ENCODE assay signal across 10 mouse cellular contexts in genomic region chr3:88527565-88527964, GRCm38 (mm10). TPM values are rescaled to one million over a fixed set of nuclear protein-coding genes. Genes with fewer than 3 reads are reported as not detected.
A peak's percentile ranks its signal among the peaks of the same experiment; 100 is the strongest.
DNase-seq lines count a peak whose midpoint lies in the region; ATAC-seq and TF ChIP-seq lines count a peak whose summit lies in the region.
"Had no signal": no experiment of that assay in that cellular context is flagged by ENCODE, and none has a peak within 500 bp of the region (broad histone marks: within the 10 kb centered on the region; RNA-seq: fewer than 3 reads in every experiment).

No protein-coding gene starts in this region.

- H3K9me3 ChIP-seq in E14TG2a.4 (ENCODE audit: low read length), result no peaks in the 10 kb centered on the region
- no peaks in the 10 kb centered on the region for H3K9me3 ChIP-seq in forebrain, embryonic 15.5 days
- H3K9me3 ChIP-seq in liver, embryonic 13.5 days (replicated peaks), result no peaks in the 10 kb centered on the region

- peak overlapping the region; percentile 62 for H3K4me3 ChIP-seq in E14TG2a.4 (replicated peaks; ENCODE audit: low read length)
- peak overlapping the region; percentile 18 for H3K4me3 ChIP-seq in forebrain, embryonic 15.5 days
- H3K4me3 ChIP-seq in liver, embryonic 13.5 days (replicated peaks), result no peak overlapping the region
- H3K4me3 ChIP-seq: erythroblast, embryonic 14.5 days had no signal

- no peak for TF ChIP-seq CTCF in E14TG2a.4 (conservative IDR thresholded peaks at IDR 0.05; ENCODE audit: low read length)

- DNase-seq in heart, adult 11 months, result peak; percentile 93
- no peak for DNase-seq in heart, postnatal 36 days
- no peak for DNase-seq in liver, embryonic 13.5 days
- DNase-seq in left cerebral cortex, adult 9 months (ENCODE audit: low spot score in 2 of 2), result no peak
- DNase-seq in kidney, postnatal 4 days, result no peak

- no peaks in the 10 kb centered on the region for H3K27me3 ChIP-seq in E14TG2a.4 (ENCODE audit: insufficient read depth, low read length)
- H3K27me3 ChIP-seq in forebrain, embryonic 15.5 days, result no peaks in the 10 kb centered on the region
- peaks cover 3% of the 10 kb centered on the region for H3K27me3 ChIP-seq in liver, embryonic 13.5 days

- peak overlapping the region; percentile 40 for H3K9ac ChIP-seq in forebrain, embryonic 15.5 days (replicated peaks)
- H3K9ac ChIP-seq in liver, embryonic 13.5 days, result peak overlapping the region; percentile 12; the same call in 1 of the 2 replicates

- peak overlapping the region; percentile 67 for H3K27ac ChIP-seq in forebrain, embryonic 15.5 days (replicated peaks)
- peak overlapping the region; percentile 6; the same call in 1 of the 2 replicates for H3K27ac ChIP-seq in liver, embryonic 13.5 days

- WGBS in forebrain, embryonic 15.5 days, result 39% methylated on average over 8 of the region's 8 CpGs
- 35% methylated on average over 8 of the region's 8 CpGs for WGBS in liver, embryonic 13.5 days (ENCODE audit: insufficient replicate concordance)

- H3K4me2 ChIP-seq in forebrain, embryonic 15.5 days (replicated peaks), result peak overlapping the region; percentile 38
- H3K4me2 ChIP-seq in liver, embryonic 13.5 days, result no peak overlapping the region

- H3K4me1 ChIP-seq in E14TG2a.4 (replicated peaks; ENCODE audit: low read depth, low read length), result peaks cover 72% of the 10 kb centered on the region
- peaks cover 59% of the 10 kb centered on the region for H3K4me1 ChIP-seq in forebrain, embryonic 15.5 days
- peaks cover 56% of the 10 kb centered on the region for H3K4me1 ChIP-seq in liver, embryonic 13.5 days (replicated peaks)

- intact Hi-C loops in heart, postnatal 36 days (cut with DNase I), result loop anchor here (2.0 kb wide), 1 partner anchor 121 kb away; no protein-coding TSS in a partner anchor

- H3K36me3 ChIP-seq in E14TG2a.4 (ENCODE audit: insufficient read depth, low read length), result peaks cover 70% of the 10 kb centered on the region
- H3K36me3 ChIP-seq in forebrain, embryonic 15.5 days, result peaks cover 15% of the 10 kb centered on the region
- H3K36me3 ChIP-seq in liver, embryonic 13.5 days, result no peaks in the 10 kb centered on the region

- ATAC-seq in forebrain, embryonic 15.5 days (replicated peaks), result no peak
- no peak for ATAC-seq in liver, embryonic 13.5 days (ENCODE audit: low read depth)
- no peak for ATAC-seq in granulocyte monocyte progenitor cell, adult 5-6 weeks (replicated peaks; ENCODE audit: poor library complexity, severe bottlenecking)

RNA-seq across cellular contexts. Expression of gene Mex3a, which starts 4.6 kb away (rescaled TPM):
- total RNA-seq in heart, postnatal 36 days (2021), result under 1 TPM; 0.22 to 0.58 TPM
- polyA plus RNA-seq in forebrain, embryonic 15.5 days (2015; fragmentation: Nextera tagmentation; extraction: Ambion mirVana), result 50.6 and 55.6 TPM in 2 replicates
- 1.2 and 1.5 TPM in 2 replicates for polyA plus RNA-seq in liver, embryonic 13.5 days (2015; fragmentation: Nextera tagmentation; extraction: Ambion mirVana)
- 3.8 and 5.1 TPM in 2 replicates for total RNA-seq in granulocyte monocyte progenitor cell, adult 5-6 weeks (2014; fragmentation: Nextera tagmentation)
- total RNA-seq in granulocyte monocyte progenitor cell, adult 5-6 weeks (2017), result 1.7 and 2.5 TPM in 2 replicates

RNA-seq across cellular contexts. Expression of gene Lmna, which starts 17.8 kb away (rescaled TPM):
- 100 to 1,000 TPM; 121 to 130 TPM for total RNA-seq in heart, postnatal 36 days (2021)
- polyA plus RNA-seq in forebrain, embryonic 15.5 days (2015; fragmentation: Nextera tagmentation; extraction: Ambion mirVana), result 23.4 and 27.5 TPM in 2 replicates
- polyA plus RNA-seq in liver, embryonic 13.5 days (2015; fragmentation: Nextera tagmentation; extraction: Ambion mirVana), result 165 and 184 TPM in 2 replicates
- not detected in 2 replicates for total RNA-seq in granulocyte monocyte progenitor cell, adult 5-6 weeks (2014; fragmentation: Nextera tagmentation)
- 0.41 and 1.6 TPM in 2 replicates for total RNA-seq in granulocyte monocyte progenitor cell, adult 5-6 weeks (2017)

RNA-seq across cellular contexts. Expression of gene Rab25, which starts 20.5 kb away (rescaled TPM):
- not detected for total RNA-seq in heart, postnatal 36 days (2021)
- polyA plus RNA-seq in forebrain, embryonic 15.5 days (2015; fragmentation: Nextera tagmentation; extraction: Ambion mirVana), result 0.15 and 0.28 TPM in 2 replicates
- 0.15 TPM in 1 of 2 replicates, not detected in the other for polyA plus RNA-seq in liver, embryonic 13.5 days (2015; fragmentation: Nextera tagmentation; extraction: Ambion mirVana)
- total RNA-seq in granulocyte monocyte progenitor cell, adult 5-6 weeks (2014; fragmentation: Nextera tagmentation), result 1.0 and 1.2 TPM in 2 replicates
- total RNA-seq in granulocyte monocyte progenitor cell, adult 5-6 weeks (2017), result not detected in 2 replicates
- total RNA-seq: layer of hippocampus, postnatal 25 days had no signal
- polyA plus RNA-seq: erythroblast, embryonic 14.5 days had no signal

RNA-seq across cellular contexts. Expression of gene Lamtor2, which starts 25.3 kb away (rescaled TPM):
- 10 to 100 TPM; 94.6 to 99.1 TPM for total RNA-seq in heart, postnatal 36 days (2021)
- polyA plus RNA-seq in forebrain, embryonic 15.5 days (2015; fragmentation: Nextera tagmentation; extraction: Ambion mirVana), result 169 and 187 TPM in 2 replicates
- polyA plus RNA-seq in liver, embryonic 13.5 days (2015; fragmentation: Nextera tagmentation; extraction: Ambion mirVana), result 88.4 and 95.9 TPM in 2 replicates
- total RNA-seq in granulocyte monocyte progenitor cell, adult 5-6 weeks (2014; fragmentation: Nextera tagmentation), result 60.7 and 74.3 TPM in 2 replicates
- 102 and 122 TPM in 2 replicates for total RNA-seq in granulocyte monocyte progenitor cell, adult 5-6 weeks (2017)

RNA-seq across cellular contexts. Expression of gene Ubqln4, which starts 26.0 kb away (rescaled TPM):
- total RNA-seq in heart, postnatal 36 days (2021), result 10 to 100 TPM; 65.0 to 75.6 TPM
- 45.8 and 47.6 TPM in 2 replicates for polyA plus RNA-seq in forebrain, embryonic 15.5 days (2015; fragmentation: Nextera tagmentation; extraction: Ambion mirVana)
- 20.7 and 22.8 TPM in 2 replicates for polyA plus RNA-seq in liver, embryonic 13.5 days (2015; fragmentation: Nextera tagmentation; extraction: Ambion mirVana)
- 64.7 and 67.9 TPM in 2 replicates for total RNA-seq in granulocyte monocyte progenitor cell, adult 5-6 weeks (2014; fragmentation: Nextera tagmentation)
- 37.9 and 39.6 TPM in 2 replicates for total RNA-seq in granulocyte monocyte progenitor cell, adult 5-6 weeks (2017)

Comparison
In these comparisons a context has a peak if more than half of its experiments do, and no peak if none do; other contexts are left out.
1. RNA of gene Lmna, which starts 17.8 kb away (total RNA-seq): 121 to 130 TPM in heart, postnatal 36 days; 0.41 to 1.6 TPM in granulocyte monocyte progenitor cell, adult 5-6 weeks; every median in the first group is over 10 times any median in the second.